8 mouse cellular contexts compared by ENCODE assay signal in genomic region chr12:4233572-4234508, GRCm38 (mm10). TPM values are rescaled to one million over a fixed set of nuclear protein-coding genes. Genes with fewer than 3 reads are reported as not detected.
DNase-seq lines count a peak whose midpoint lies in the region; ATAC-seq lines count a peak whose summit lies in the region.

Gene Ptrhd1 (plus strand): TSS chr12:4234027.
Gene Cenpo (minus strand): TSS chr12:4234294.

- H3K27me3 ChIP-seq in forebrain, embryonic 14.5 days (replicated peaks; ENCODE audit: control insufficient read depth, insufficient read depth, low read length), result no peaks in the 10 kb centered on the region
- no peaks in the 10 kb centered on the region for H3K27me3 ChIP-seq in neural tube, embryonic 15.5 days (replicated peaks)

- peak within 1 kb of the TSS; percentile 66 for H3K9ac ChIP-seq in forebrain, embryonic 14.5 days (ENCODE audit: low read length)
- peak within 1 kb of the TSS; percentile 82 for H3K9ac ChIP-seq in neural tube, embryonic 15.5 days (replicated peaks)

- peak; percentile 99 for ATAC-seq in forebrain, embryonic 14.5 days
- peak; percentile 99 for ATAC-seq in neural tube, embryonic 15.5 days (ENCODE audit: low FRiP score)

- H3K9me3 ChIP-seq in forebrain, embryonic 14.5 days (replicated peaks; ENCODE audit: control insufficient read depth, low read length), result no peaks in the 10 kb centered on the region
- H3K9me3 ChIP-seq in neural tube, embryonic 15.5 days (replicated peaks), result no peaks in the 10 kb centered on the region

- peak within 1 kb of the TSS; percentile 71 for H3K4me2 ChIP-seq in forebrain, embryonic 14.5 days (ENCODE audit: low read length)
- peak within 1 kb of the TSS; percentile 86 for H3K4me2 ChIP-seq in neural tube, embryonic 15.5 days

- peak within 1 kb of the TSS; percentile 63 for H3K4me3 ChIP-seq in forebrain, embryonic 14.5 days (ENCODE audit: low read depth, low read length)
- H3K4me3 ChIP-seq in neural tube, embryonic 15.5 days (replicated peaks), result peak within 1 kb of the TSS; percentile 76

- DNase-seq in ES-CJ7 (ENCODE audit: low read depth, low spot score), result peak; percentile 98
- peak; percentile 96 for DNase-seq in cerebellum, adult 11 months
- DNase-seq in forebrain, embryonic 14.5 days (ENCODE audit: low spot score), result peak; percentile 98
- peak; percentile 93 to 96 for DNase-seq in heart, postnatal 14 days
- DNase-seq in layer of hippocampus, adult 11-12 months (ENCODE audit: low spot score), result peak; percentile 97
- DNase-seq in lung, adult 18-20 months, result peak; percentile 98
- peak; percentile 93 for DNase-seq in testis, postnatal 14 days (ENCODE audit: low spot score)

- H3K4me1 ChIP-seq in forebrain, embryonic 14.5 days (ENCODE audit: control insufficient read depth, insufficient read depth, low read length), result peaks cover 10% of the 10 kb centered on the region
- peaks cover 19% of the 10 kb centered on the region for H3K4me1 ChIP-seq in neural tube, embryonic 15.5 days

- WGBS in forebrain, embryonic 14.5 days, result under 1% methylated on average over 50 of the region's 50 CpGs
- WGBS in neural tube, embryonic 15.5 days, result under 1% methylated on average over 50 of the region's 50 CpGs

- intact Hi-C loops in heart, postnatal 14 days (cut with DNase I), result loop anchor here (2.0 kb wide), 1 partner anchor 243 kb away; the partner anchor contains the start of gene Ncoa1

- peaks cover 17% of the 10 kb centered on the region for H3K36me3 ChIP-seq in forebrain, embryonic 14.5 days (ENCODE audit: control insufficient read depth, insufficient read depth, low read length)
- peaks cover 7% of the 10 kb centered on the region for H3K36me3 ChIP-seq in neural tube, embryonic 15.5 days

- H3K27ac ChIP-seq in forebrain, embryonic 14.5 days (ENCODE audit: low read depth, low read length), result peak within 1 kb of the TSS; percentile 82
- H3K27ac ChIP-seq in neural tube, embryonic 15.5 days (replicated peaks), result peak within 1 kb of the TSS; percentile 100

RNA-seq across cellular contexts. Expression of gene Ptrhd1, which starts in this region (rescaled TPM):
- 5.7 and 6.2 TPM in 2 replicates for polyA plus RNA-seq in forebrain, embryonic 14.5 days (2014; fragmentation: Nextera tagmentation; extraction: Ambion mirVana)
- 1 to 10 TPM; 4.3 to 4.6 TPM for total RNA-seq in heart, postnatal 14 days (2021)
- 6.2 and 6.7 TPM in 2 replicates for polyA plus RNA-seq in neural tube, embryonic 15.5 days (2015; fragmentation: Nextera tagmentation; extraction: Ambion mirVana)

RNA-seq across cellular contexts. Expression of gene Cenpo, which starts in this region (rescaled TPM):
- 8.9 and 11.0 TPM in 2 replicates for polyA plus RNA-seq in forebrain, embryonic 14.5 days (2014; fragmentation: Nextera tagmentation; extraction: Ambion mirVana)
- 1 to 10 TPM; 3.3 to 3.4 TPM for total RNA-seq in heart, postnatal 14 days (2021)
- 8.5 and 9.0 TPM in 2 replicates for polyA plus RNA-seq in neural tube, embryonic 15.5 days (2015; fragmentation: Nextera tagmentation; extraction: Ambion mirVana)

Comparison
In these comparisons a context has a peak if more than half of its experiments do, and no peak if none do; other contexts are left out.
1. Peak in every context shown above with its lines: DNase-seq, ATAC-seq, H3K4me3 ChIP-seq and H3K27ac ChIP-seq.